Mouse (Mus musculus) urinary bladder, postnatal 36 days (tissue): ENCODE results near the gene Nrap.
"Not testable (repeated sequence)": the region's sequence is repeated elsewhere in the genome, so short reads cannot be mapped to it uniquely, and the experiment has no call there.

Experiments
- DNase-seq, 2 experiments: peaks; one replicate each; pipeline ENCODE4 v3.0.0; 2022; ENCODE audit warnings: low spot score in 2 of 2, mixed read lengths in 1 of 2

Gene Nrap

DNA sequence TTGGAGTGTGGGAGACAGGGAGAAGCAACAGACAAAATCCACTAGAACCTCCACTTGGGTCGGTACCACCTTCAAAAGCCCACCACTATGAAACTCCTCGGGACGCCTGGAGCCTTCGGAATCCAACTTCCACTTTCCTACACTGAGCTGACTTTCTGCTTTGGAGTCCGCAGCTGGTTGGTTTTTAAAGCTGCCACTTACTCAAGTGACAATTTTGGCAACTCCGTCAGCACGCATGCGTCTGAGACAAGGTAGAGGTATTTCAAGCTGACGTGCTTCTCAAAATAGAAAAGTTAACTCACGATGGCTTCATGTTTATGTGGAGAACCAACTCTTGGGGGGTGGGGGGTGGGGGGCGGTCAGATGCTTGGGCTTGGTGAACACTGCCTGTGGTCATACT lies at the start of gene Nrap:
Nrap (minus strand) TSS at position 159 of the 400 bp plus-strand sequence.
- no peak for DNase-seq

DNA sequence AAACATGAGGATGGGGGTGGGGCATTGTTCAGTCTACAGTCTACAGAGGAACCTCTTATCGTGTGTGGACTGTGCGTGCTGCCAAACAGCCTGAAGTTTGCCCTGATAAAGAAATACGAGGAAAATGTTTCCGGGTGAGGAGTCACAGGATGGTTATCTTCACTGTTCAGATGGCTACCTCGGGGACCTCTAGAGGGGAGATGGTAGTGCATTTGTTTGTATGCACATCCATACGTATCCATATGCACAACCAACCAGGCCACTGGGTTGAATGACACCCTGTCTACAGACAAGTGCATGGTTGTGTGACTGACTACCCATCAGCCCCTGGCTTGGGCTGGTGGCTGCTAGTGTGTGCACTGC lies 49.2 kb upstream of the Nrap start:
- DNase-seq = no peak

DNA sequence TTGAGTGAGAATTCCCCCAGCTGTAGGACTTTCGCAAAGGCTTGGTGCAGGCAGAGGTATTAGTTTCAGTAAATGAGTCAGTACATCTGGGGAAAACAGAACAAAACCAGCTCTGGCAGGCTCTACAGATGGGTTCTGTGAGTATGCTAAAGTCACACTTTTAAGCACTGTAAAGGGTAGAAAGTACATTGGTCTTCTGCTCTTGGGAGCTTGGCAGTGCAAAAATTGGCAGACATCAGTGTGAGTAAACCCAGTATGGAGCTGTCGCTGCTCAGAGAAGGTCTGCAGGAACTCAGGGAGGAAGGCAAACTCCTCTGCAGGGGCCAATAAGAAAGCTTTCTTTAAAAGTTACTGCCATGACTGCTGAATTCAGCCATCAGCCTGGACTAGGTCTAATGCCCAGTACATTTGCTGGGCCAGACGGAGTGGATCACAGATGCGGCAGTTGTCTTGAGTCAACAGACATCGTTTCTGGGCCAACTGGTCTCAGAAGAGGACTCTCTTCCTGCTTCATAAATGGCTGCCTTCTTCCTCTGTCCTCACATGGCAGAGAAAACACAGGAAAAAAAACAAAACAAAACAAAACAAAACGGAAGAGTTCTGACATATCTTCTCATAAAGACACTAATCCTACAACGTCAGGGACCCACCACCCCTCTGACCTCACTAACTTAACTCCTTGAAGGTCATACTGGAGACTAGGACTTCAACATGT lies 48.7 kb upstream of the Nrap start:
- DNase-seq = peak in 1 of 2 experiments; percentile 26

DNA sequence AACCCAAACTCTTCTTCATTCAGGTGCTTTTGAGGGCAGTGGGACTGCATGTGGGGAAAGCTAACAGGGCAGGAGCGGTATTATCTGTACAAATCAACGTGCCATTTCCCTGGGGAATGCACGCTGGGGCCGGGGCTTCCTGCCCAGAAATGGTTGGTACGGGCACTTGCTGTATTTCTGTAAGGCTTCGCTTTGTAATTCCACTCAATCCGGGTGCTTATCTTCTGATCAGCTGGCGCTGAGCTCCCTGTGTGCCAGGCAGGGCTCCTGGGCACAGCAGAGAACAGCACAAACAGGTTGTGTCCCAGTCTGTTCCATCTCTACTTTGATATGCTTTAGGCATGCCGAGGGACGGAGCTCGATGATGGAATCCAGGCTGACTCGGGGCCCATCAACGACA lies 46.5 kb upstream of the Nrap start:
- no peak for DNase-seq

DNA sequence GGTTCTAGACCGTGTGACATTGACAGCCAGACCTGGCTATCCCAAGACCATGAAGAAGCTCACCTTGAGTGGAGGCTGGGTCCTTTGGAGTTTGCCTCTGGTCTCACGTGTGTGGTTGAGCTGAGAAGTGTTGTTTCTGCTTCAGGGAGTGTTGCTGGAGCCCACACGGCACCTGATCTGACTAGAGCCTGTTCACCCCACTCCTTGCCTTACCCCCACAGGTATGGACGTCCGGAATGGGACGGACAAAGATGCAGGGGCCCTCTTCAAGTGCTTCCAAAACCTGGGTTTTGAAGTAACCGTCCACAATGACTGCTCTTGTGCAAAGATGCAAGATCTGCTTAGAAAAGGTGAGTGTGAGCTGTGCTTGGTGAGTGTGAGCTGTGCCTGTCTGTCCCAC lies 43.7 kb upstream of the Nrap start:
- DNase-seq = no peak

- DNase-seq = no peak
Observed at GRCm38 (mm10) chr19:56432706-56433105, 42.9 kb upstream of the Nrap start.

GRCm38 (mm10) chr19:56430369-56430768 lies 40.5 kb upstream of the Nrap start:
- DNase-seq = no peak

DNA sequence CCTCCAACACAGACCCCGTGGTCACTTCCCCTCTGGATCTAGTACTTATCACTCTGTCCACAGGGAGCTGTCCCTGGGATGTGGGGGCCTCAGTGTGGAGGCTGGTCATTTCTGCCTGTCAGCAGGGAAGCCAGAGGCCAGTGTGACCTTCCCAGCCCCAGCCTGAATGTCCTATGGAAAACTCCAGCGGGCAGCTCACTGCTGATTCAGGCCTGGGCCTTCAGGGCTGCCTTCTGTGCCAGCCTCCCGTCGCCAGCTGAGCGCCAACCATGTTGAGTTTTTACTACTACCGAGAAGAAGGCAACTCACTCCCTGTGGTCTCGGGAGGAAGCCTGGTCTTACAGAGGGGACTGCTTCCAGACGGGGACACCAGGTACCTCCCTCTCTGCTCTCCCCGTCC lies 35.7 kb upstream of the Nrap start:
- DNase-seq = no peak

GRCm38 (mm10) chr19:56424606-56425395 lies 35.0 kb upstream of the Nrap start:
- no peak for DNase-seq

- DNase-seq = no peak
Observed at GRCm38 (mm10) chr19:56423370-56423769, 33.5 kb upstream of the Nrap start.

DNA sequence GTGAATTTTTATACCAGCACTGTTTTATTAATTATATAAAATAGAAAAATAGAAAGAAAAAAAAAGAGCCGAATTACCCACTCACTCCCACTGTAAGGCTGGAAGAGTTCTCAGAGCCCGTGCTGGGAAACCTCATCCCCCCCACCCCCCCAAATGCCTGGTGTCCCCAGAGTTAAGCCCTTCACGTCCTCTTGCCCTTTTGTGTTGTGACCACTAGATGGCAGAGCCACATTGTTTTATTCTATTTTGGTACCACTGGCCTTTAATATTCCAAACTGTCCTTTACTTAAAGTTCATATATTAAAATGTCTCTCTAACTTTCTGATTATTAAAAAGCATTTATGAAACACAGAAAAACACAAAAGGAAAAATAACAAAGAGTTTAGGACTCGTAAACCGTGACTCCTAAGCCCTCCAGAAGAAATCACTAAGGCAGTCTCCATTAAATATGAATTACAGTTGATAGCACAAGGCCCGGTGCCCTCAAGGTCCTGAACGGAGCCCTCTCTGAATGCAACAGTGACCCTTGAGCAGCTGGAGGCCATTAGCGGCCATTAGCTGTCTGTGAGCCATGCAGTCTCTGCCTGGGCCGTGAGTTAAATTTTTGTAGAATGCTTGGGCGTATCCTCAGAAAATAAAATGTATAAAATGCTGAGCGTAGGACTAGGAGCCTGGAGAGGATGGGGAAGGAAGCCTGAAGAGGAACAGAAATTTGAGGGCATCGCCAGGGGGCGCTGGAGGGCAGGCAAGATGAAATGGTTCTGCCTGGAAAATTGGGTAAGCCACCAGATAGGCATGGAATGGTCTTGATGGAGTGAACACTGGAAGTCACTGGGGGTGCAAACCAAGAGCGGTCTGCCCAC lies 32.9 kb upstream of the Nrap start:
- DNase-seq = peak; percentile 74 to 83

- DNase-seq = no peak
Observed at GRCm38 (mm10) chr19:56420345-56420744, 30.5 kb upstream of the Nrap start.

DNA sequence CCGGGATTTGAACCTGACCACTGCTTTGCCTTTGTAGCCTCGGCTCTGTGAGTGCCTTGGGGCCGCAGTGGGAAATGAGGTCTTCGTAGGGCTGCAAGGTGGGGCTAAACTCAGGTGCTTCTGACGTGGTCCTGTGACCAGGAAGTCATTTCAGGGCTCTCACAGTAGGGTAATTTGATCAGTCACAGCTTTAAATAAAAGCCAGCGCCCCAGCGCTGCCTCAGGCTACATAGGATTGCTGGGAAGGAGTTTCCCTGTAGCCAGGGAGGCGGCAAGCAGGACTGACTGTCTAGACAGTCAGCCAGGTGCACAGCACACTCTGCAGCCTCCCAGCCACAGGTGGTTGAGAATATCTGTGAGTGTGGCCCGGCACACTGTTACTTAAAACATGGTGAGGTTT lies 29.6 kb upstream of the Nrap start:
- no peak for DNase-seq

DNA sequence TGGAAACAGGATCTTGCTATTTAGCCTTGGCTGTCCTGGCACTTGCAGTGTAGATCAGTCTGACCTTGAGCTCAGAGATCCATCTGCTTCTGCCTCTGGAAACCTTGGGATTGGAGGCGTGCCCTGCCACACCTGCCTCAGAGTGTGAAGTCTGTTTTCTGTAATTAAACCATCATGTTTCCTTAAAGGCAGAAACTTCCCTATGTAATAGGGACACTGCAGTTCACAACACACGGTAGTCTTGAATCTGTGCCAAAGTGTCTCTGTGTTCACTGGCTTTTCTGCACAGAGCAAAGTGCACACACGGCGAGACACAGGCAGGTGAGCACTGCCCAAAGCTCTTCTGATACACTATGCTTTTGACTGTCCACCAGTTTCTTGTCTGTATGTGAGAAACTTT lies 28.6 kb upstream of the Nrap start:
- no peak for DNase-seq

- not testable (repeated sequence) for DNase-seq
Observed at GRCm38 (mm10) chr19:56409884-56410283, 20.0 kb upstream of the Nrap start.

DNA sequence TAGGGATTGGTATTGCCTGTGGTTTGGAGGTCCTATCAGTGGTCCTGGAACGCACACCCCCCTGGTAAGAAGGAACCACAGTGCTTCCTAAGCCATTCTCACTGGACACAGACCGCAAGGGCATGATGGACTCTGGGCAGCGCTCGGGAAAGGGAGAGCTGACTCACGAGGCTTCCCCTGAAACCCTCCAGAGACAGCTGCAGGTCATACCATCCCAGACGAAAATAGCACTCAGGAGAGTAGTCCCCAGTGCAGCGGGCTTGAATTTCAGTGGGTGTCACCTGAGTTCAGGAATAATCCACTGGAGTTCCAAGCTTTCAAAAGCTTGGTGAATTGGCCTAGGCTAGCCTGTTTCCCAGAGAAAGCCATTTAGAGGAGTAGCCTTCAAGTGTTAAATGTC lies 16.7 kb upstream of the Nrap start:
- DNase-seq = no peak

DNA sequence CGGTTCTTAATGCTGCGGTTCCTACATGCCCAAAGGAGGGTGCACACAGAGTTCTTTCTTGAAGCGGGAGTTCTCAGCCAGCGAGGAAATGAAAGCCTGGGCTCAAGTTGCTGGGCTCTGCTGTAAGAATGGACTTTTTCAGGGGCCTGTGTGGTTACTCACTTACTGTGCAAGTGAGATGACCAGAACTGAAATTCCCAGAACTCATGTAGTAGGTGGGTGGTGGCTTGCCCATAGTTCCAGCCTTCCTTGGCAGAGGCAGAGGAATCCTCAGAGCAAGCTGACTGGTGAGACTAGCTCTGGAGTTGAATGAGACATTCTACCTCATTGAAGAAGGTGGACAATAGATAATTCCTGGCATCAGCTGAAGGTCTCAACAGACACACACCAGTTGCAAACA lies 16.0 kb upstream of the Nrap start:
- no peak for DNase-seq

DNA sequence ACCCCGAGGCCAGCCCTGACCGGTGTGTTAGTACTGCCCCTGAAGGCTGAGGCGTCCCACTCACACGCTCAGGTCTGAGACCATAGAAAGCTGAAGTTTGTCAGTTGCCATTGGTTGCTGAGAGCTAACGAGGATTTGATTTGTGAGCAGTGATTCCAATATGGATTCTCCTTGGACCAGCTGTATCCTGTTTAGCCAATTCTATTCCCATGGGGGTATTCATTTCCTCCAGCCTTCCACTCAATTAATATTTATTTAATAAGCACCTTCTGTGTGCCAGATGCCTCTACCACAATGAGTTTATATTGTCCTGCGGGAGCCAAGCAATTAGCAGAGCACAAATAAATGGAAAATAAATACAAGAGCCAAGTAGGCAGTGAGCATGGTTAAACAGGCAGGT lies 12.0 kb upstream of the Nrap start:
- no peak for DNase-seq

DNA sequence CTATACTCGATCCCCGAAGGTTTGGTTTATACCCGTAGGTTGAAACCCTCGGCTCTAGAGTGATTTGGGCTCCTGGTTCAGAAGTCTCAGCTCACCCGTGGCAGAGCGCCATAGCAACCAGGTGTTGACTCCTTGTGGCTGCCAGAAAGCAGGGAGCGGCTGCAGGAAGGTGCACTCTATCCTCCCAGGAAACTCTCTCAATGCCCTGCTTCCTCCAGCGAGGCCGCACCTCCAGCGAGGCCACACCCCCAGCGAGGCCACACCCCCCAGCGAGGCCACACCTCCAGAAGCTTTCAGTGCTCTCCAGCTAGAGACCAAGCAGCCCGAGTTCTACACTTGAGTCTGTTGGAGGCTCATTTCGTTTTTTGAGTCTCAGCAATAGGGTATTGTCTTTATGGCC lies 10.4 kb upstream of the Nrap start:
- peak; percentile 76 to 86 for DNase-seq

DNA sequence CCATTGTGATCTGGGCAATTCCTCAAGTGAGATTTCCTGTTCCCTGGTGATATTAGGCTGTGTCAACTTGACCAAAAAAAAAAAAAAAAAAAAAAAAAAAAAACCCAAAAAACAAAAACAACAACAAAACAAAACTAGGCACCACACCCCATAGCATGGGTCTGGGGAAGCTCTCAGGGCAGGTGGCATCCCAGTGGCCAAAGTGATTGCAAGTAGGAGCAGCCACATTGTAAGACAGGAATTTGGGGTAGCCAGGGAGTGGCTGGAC lies 8.6 kb upstream of the Nrap start:
- no peak for DNase-seq

DNA sequence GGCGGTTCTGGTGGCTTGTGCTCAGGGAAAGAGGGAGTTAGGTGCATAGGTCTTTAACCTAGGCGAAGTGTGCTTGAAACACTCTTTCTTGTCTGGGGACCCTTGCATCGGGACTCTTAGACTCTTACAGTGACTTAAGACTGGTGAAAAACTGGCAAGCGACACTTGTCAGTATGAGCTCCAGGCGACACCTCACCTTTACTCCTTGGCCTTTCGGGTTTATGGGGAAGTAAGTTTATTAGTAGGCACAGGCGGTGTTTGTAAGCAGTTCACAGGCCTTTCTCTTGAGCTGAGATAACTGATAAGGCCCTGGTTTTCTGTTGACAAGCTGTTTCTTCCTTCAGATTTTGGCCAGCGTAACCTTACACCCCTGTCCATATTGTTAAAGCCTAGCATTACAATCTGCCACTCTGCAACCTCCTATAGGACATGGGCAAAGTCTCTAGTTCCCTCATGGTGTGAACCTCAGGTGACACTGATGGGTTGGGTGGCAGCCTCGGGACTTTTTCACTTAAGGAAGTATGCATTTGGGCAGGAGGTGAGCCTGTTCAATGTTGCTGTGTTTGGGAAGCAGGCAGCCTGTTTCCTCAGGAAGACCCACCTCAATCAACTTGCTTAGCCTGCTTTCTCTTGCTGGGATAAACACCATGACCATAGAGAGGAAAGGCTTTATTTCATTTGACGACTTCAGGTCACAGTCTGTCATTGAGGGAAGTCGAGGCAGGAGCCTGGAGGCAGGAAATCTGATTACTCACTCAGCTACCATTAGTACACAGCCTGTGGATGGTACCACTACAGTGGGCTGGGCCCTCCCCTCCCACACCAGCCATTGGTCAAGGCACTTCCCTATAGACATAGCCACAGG lies 8.1 kb upstream of the Nrap start:
- DNase-seq = no peak
